Mouse (Mus musculus) E14TG2a.4 (cell line): Measurements from ENCODE around the gene Galns.

Source experiments
- H3K27me3 ChIP-seq: 2 replicates; pipeline ENCODE4 v1.6.1; 2014; ENCODE audit warnings: low read length, control low read depth; ENCODE audit not compliant: insufficient read depth
- H3K36me3 ChIP-seq: 2 replicates; pipeline ENCODE4 v1.6.1; 2014; ENCODE audit warnings: low read length, control low read depth; ENCODE audit not compliant: insufficient read depth
- H3K4me1 ChIP-seq: replicated peaks from 2 replicates; pipeline ENCODE4 v1.6.1; 2014; ENCODE audit warnings: low read depth, low read length, control low read depth
- H3K4me3 ChIP-seq: replicated peaks from 2 replicates; pipeline ENCODE4 v1.5.1; 2014; ENCODE audit warnings: mild to moderate bottlenecking, low read length
- H3K9me3 ChIP-seq: 2 replicates; pipeline ENCODE4 v1.6.1; 2014; ENCODE audit warnings: low read length, control low read depth
- CTCF ChIP-seq: conservative IDR thresholded peaks from 2 replicates; pipeline ENCODE4 v1.5.1; 2014; ENCODE audit warnings: low read length
- NANOG ChIP-seq: IDR thresholded peaks from 2 replicates; pipeline ENCODE4 v1.6.1; 2014; ENCODE audit warnings: borderline replicate concordance, low read length, mixed read lengths
- POU5F1 ChIP-seq: IDR thresholded peaks from 2 replicates; pipeline ENCODE4 v1.6.1; 2014; ENCODE audit warnings: low read length, borderline replicate concordance

The Galns gene

GRCm38 (mm10) chr8:122586749-122587148, 24.5 kb downstream of the Galns start:
- no peaks in the 10 kb centered on the region for H3K9me3 ChIP-seq
- TF ChIP-seq CTCF (no peak), NANOG (no peak), POU5F1 (no peak)
- H3K36me3 ChIP-seq: no peaks in the 10 kb centered on the region
- H3K4me1 ChIP-seq: peaks cover 47% of the 10 kb centered on the region
- H3K4me3 ChIP-seq: 0 out of 2 replicates have a peak overlapping the region, but pooled peaks have one; percentile 17
- H3K27me3 ChIP-seq: 0 out of 2 replicates have a peak, but pooled peaks cover 3% of the 10 kb centered on the region

- 0 out of 2 replicates have a peak, but pooled peaks cover 3% of the 10 kb centered on the region for H3K27me3 ChIP-seq
- H3K4me3 ChIP-seq: no peak overlapping the region
- no peaks in the 10 kb centered on the region for H3K9me3 ChIP-seq
- TF ChIP-seq POU5F1 (no peak), NANOG (no peak)
- peaks cover 51% of the 10 kb centered on the region for H3K4me1 ChIP-seq
- H3K36me3 ChIP-seq: no peaks in the 10 kb centered on the region
These were observed 25.1 kb downstream of the Galns start for GRCm38 (mm10) chr8:122586171-122586570.

- peaks cover 57% of the 10 kb centered on the region for H3K4me1 ChIP-seq
- no peaks in the 10 kb centered on the region for H3K9me3 ChIP-seq
- no peak for TF ChIP-seq POU5F1
- no peak for TF ChIP-seq CTCF
- TF ChIP-seq NANOG: no peak
- H3K36me3 ChIP-seq: no peaks in the 10 kb centered on the region
- no peak overlapping the region for H3K4me3 ChIP-seq
- 0 out of 2 replicates have a peak, but pooled peaks cover 3% of the 10 kb centered on the region for H3K27me3 ChIP-seq
These were observed 25.8 kb downstream of the Galns start for GRCm38 (mm10) chr8:122585411-122585891.

GRCm38 (mm10) chr8:122584981-122585380, 26.3 kb downstream of the Galns start:
- Histone ChIP-seq H3K4me3 (no peak overlapping the region), H3K9me3 (no peaks in the 10 kb centered on the region), H3K27me3 (0 out of 2 replicates have a peak, but pooled peaks cover 3% of the 10 kb centered on the region), H3K4me1 (peaks cover 62% of the 10 kb centered on the region), H3K36me3 (no peaks in the 10 kb centered on the region)
- TF ChIP-seq NANOG (no peak), POU5F1 (no peak), CTCF (no peak)

GRCm38 (mm10) chr8:122580926-122581325, 30.3 kb downstream of the Galns start:
- Histone ChIP-seq H3K36me3 (no peaks in the 10 kb centered on the region), H3K4me3 (no peak overlapping the region), H3K9me3 (no peaks in the 10 kb centered on the region), H3K4me1 (peaks cover 75% of the 10 kb centered on the region), H3K27me3 (0 out of 2 replicates have a peak, but pooled peaks cover 3% of the 10 kb centered on the region)
- TF ChIP-seq CTCF (no peak), POU5F1 (no peak), NANOG (no peak)

GRCm38 (mm10) chr8:122579196-122579595, 32.1 kb downstream of the Galns start:
- TF ChIP-seq POU5F1: no peak
- no peak for TF ChIP-seq NANOG
- no peak for TF ChIP-seq CTCF
- Histone ChIP-seq H3K27me3 (0 out of 2 replicates have a peak, but pooled peaks cover under 1% of the 10 kb centered on the region), H3K9me3 (no peaks in the 10 kb centered on the region), H3K4me1 (peaks cover 79% of the 10 kb centered on the region), H3K4me3 (no peak overlapping the region), H3K36me3 (peaks cover 17% of the 10 kb centered on the region)

GRCm38 (mm10) chr8:122577116-122577515, 34.1 kb downstream of the Galns start:
- H3K9me3 ChIP-seq: no peaks in the 10 kb centered on the region
- peaks cover 87% of the 10 kb centered on the region for H3K4me1 ChIP-seq
- H3K27me3 ChIP-seq: no peaks in the 10 kb centered on the region
- no peak for TF ChIP-seq CTCF
- TF ChIP-seq POU5F1: no peak
- TF ChIP-seq NANOG: no peak
- peaks cover 36% of the 10 kb centered on the region for H3K36me3 ChIP-seq
- H3K4me3 ChIP-seq: peak overlapping the region; percentile 96

GRCm38 (mm10) chr8:122576648-122577022, 34.6 kb downstream of the Galns start, which contains the start of gene Aprt:
Gene Aprt, minus strand, starts transcription at chr8:122576909.
- H3K4me3 ChIP-seq: peak within 1 kb of the TSS; percentile 96
- H3K9me3 ChIP-seq: no peaks in the 10 kb centered on the region
- peaks cover 41% of the 10 kb centered on the region for H3K36me3 ChIP-seq
- no peak for TF ChIP-seq POU5F1
- TF ChIP-seq NANOG: no peak
- no peak for TF ChIP-seq CTCF
- H3K27me3 ChIP-seq: no peaks in the 10 kb centered on the region
- H3K4me1 ChIP-seq: peaks cover 91% of the 10 kb centered on the region
